Mouse (Mus musculus): ENCODE results near the gene Tmem14c. TPM values are rescaled to one million over a fixed set of nuclear protein-coding genes. Genes with fewer than 3 reads are reported as not detected.
"Not testable (repeated sequence)": the region's sequence is repeated elsewhere in the genome, so short reads cannot be mapped to it uniquely, and the experiment has no call there.

The Tmem14c gene
- polyA plus RNA-seq, 1 experiment from 2014 or later: 137 TPM

GRCm38 (mm10) chr13:40987608-40988303, 28.3 kb upstream of the Tmem14c start:
- not testable (repeated sequence) for H3K4me2 ChIP-seq; H3K9me3 ChIP-seq; H3K27me3 ChIP-seq; H3K27ac ChIP-seq; H3K4me3 ChIP-seq; ATAC-seq (ENCODE audit: low FRiP score); H3K36me3 ChIP-seq; H3K4me1 ChIP-seq (replicated peaks); H3K9ac ChIP-seq
- 70% methylated on average over 4 of the region's 4 CpGs for WGBS

- Histone ChIP-seq H3K27ac (no peak overlapping the region), H3K36me3 (no peaks in the 10 kb centered on the region), H3K4me3 (no peak overlapping the region), H3K9ac (no peak overlapping the region), H3K9me3 (no peaks in the 10 kb centered on the region), H3K4me2 (no peak overlapping the region), H3K4me1 (replicated peaks) (no peaks in the 10 kb centered on the region), H3K27me3 (no peaks in the 10 kb centered on the region)
- no peak for ATAC-seq (ENCODE audit: low FRiP score)
- 79% methylated on average over 2 of the region's 2 CpGs for WGBS
Measured at GRCm38 (mm10) chr13:40988418-40988817, 27.7 kb upstream of the Tmem14c start.

GRCm38 (mm10) chr13:40994487-40995263, 21.4 kb upstream of the Tmem14c start:
- H3K4me2 ChIP-seq: no peak overlapping the region
- ATAC-seq (ENCODE audit: low FRiP score): no peak
- H3K9ac ChIP-seq: peak overlapping the region; percentile 6; the same call in 1 of the 2 replicates
- WGBS: 20% methylated on average over 8 of the region's 8 CpGs
- peaks cover under 1% of the 10 kb centered on the region for H3K4me1 ChIP-seq (replicated peaks)
- H3K27me3 ChIP-seq: no peaks in the 10 kb centered on the region
- no peak overlapping the region for H3K27ac ChIP-seq
- H3K36me3 ChIP-seq: no peaks in the 10 kb centered on the region
- H3K4me3 ChIP-seq: no peak overlapping the region
- no peaks in the 10 kb centered on the region for H3K9me3 ChIP-seq

GRCm38 (mm10) chr13:40998537-40998936, 17.6 kb upstream of the Tmem14c start:
- ATAC-seq (ENCODE audit: low FRiP score); H3K4me2 ChIP-seq; H3K36me3 ChIP-seq; H3K4me3 ChIP-seq; H3K9ac ChIP-seq; H3K9me3 ChIP-seq; H3K27me3 ChIP-seq; H3K27ac ChIP-seq: not testable (repeated sequence)
- H3K4me1 ChIP-seq (replicated peaks): peaks cover 23% of the 10 kb centered on the region
- 90% methylated on average over 5 of the region's 5 CpGs for WGBS

DNA sequence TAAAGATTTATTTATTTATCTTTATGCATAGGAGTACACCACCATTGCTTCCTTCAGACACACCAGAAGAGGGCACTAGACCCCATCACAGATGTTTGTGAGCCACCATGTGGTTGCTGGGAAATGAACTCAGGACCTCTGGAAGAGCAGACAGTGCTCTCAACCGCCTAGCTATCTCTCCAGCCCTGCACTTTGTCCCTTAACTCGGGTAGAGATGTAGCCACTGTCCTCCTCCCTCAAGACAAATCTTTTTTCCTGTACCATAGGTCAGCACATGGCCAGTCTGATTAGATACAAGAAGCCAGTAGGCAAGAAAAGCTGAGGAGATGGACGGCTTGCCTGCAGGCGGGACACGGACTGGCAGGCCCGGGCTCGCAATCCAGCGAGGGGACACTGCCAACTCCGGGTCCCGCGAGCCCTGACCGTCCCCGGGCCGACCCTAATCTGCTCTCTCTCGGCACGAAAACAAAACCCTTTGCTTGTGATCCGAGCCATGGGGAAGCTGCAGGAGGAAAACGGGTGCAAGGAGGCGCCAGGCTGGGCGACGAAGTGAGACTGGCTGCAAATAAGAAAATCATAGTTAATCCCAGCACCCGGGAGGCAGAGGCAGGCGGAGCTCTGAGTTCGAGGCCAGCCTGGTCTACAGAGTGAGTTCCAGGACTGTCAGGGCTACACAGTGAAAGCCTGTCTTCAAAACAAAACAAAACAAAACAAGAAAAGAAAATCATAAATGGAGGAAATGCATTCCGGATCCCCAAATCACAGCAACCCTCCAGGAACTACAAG, 15.8 kb upstream of the Tmem14c start:
- H3K9ac ChIP-seq: peak overlapping the region; percentile 90
- H3K9me3 ChIP-seq: no peaks in the 10 kb centered on the region
- H3K36me3 ChIP-seq: peaks cover 10% of the 10 kb centered on the region
- H3K27me3 ChIP-seq: no peaks in the 10 kb centered on the region
- WGBS: under 1% methylated on average over 25 of the region's 25 CpGs
- H3K4me1 ChIP-seq (replicated peaks): peaks cover 23% of the 10 kb centered on the region
- H3K27ac ChIP-seq: peak overlapping the region; percentile 96
- H3K4me3 ChIP-seq: peak overlapping the region; percentile 91
- H3K4me2 ChIP-seq: peak overlapping the region; percentile 87
- peak; percentile 63 for ATAC-seq (ENCODE audit: low FRiP score)

DNA sequence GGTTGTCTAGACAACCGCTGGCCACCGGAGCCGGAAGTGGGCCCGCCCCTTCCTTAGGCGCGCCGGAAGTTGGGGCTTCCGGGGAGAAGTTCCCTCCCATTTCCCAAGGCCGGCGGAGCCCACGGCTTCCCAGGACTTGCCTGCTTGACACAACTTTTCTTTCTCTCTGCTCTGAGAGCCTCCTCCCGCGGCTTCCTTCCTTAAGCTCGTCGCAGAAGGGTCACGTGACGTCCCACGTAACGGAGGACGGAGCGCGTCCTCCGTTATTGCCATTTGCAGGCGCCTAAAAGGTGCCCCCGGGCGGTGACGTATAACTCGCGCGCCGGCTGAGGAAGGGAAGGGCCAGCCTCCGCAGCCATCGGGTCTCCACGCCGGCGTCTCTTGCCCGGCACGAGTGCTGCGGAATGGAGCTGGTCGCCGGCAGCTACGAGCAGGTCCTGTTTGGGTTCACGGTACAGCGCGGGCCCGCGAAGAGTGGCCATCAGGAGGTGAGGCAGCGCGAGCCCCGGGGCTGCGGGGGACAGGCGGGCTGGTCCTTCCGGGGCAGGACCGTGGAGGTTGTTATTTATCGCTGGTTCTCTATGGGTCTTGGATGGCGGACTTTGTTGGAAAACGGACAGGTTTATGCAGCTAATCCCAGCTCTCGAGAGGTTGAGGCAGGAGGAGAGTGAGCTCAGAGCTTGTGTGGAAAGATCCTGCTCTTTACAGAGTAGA, 15.0 kb upstream of the Tmem14c start, which contains the start of gene Pak1ip1:
Pak1ip1 (plus strand) TSS at position 98 of the 714 bp plus-strand sequence.
- under 1% methylated on average over 58 of the region's 58 CpGs for WGBS
- peak; percentile 97 for ATAC-seq (ENCODE audit: low FRiP score)
- peak within 1 kb of the TSS; percentile 91 for H3K4me3 ChIP-seq
- H3K36me3 ChIP-seq: peaks cover 18% of the 10 kb centered on the region
- peak within 1 kb of the TSS; percentile 90 for H3K9ac ChIP-seq
- H3K4me1 ChIP-seq (replicated peaks): peaks cover 23% of the 10 kb centered on the region
- no peaks in the 10 kb centered on the region for H3K9me3 ChIP-seq
- H3K4me2 ChIP-seq: peak within 1 kb of the TSS; percentile 89
- no peaks in the 10 kb centered on the region for H3K27me3 ChIP-seq
- H3K27ac ChIP-seq: peak within 1 kb of the TSS; percentile 96

GRCm38 (mm10) chr13:41002001-41002400, 14.1 kb upstream of the Tmem14c start:
- no peak for ATAC-seq (ENCODE audit: low FRiP score)
- Histone ChIP-seq H3K9ac (no peak overlapping the region), H3K4me1 (replicated peaks) (peaks cover 23% of the 10 kb centered on the region), H3K4me2 (peak overlapping the region; percentile 89), H3K9me3 (no peaks in the 10 kb centered on the region), H3K27me3 (no peaks in the 10 kb centered on the region), H3K27ac (no peak overlapping the region), H3K4me3 (peak overlapping the region; percentile 91), H3K36me3 (peaks cover 25% of the 10 kb centered on the region)
- 88% methylated on average over 5 of the region's 5 CpGs for WGBS

GRCm38 (mm10) chr13:41006244-41006643, 9.8 kb upstream of the Tmem14c start:
- ATAC-seq (ENCODE audit: low FRiP score): no peak
- no peak overlapping the region for H3K27ac ChIP-seq
- H3K9me3 ChIP-seq: no peaks in the 10 kb centered on the region
- 94% methylated on average over 4 of the region's 4 CpGs for WGBS
- H3K9ac ChIP-seq: no peak overlapping the region
- H3K4me3 ChIP-seq: no peak overlapping the region
- no peaks in the 10 kb centered on the region for H3K27me3 ChIP-seq
- H3K36me3 ChIP-seq: peaks cover 66% of the 10 kb centered on the region
- H3K4me2 ChIP-seq: no peak overlapping the region
- peaks cover 15% of the 10 kb centered on the region for H3K4me1 ChIP-seq (replicated peaks)

GRCm38 (mm10) chr13:41008271-41008670, 7.8 kb upstream of the Tmem14c start:
- H3K27ac ChIP-seq: no peak overlapping the region
- WGBS: 93% methylated on average over 10 of the region's 10 CpGs
- no peak overlapping the region for H3K4me3 ChIP-seq
- no peaks in the 10 kb centered on the region for H3K9me3 ChIP-seq
- peaks cover 87% of the 10 kb centered on the region for H3K36me3 ChIP-seq
- no peaks in the 10 kb centered on the region for H3K27me3 ChIP-seq
- no peak for ATAC-seq (ENCODE audit: low FRiP score)
- 0 out of 2 replicates have a peak, but pooled peaks cover 3% of the 10 kb centered on the region for H3K4me1 ChIP-seq (replicated peaks)
- no peak overlapping the region for H3K4me2 ChIP-seq
- no peak overlapping the region for H3K9ac ChIP-seq

GRCm38 (mm10) chr13:41008946-41009345, 7.1 kb upstream of the Tmem14c start:
- H3K4me1 ChIP-seq (replicated peaks): no peaks in the 10 kb centered on the region
- H3K4me3 ChIP-seq: no peak overlapping the region
- no peaks in the 10 kb centered on the region for H3K9me3 ChIP-seq
- H3K36me3 ChIP-seq: peaks cover 91% of the 10 kb centered on the region
- WGBS: 83% methylated on average over 8 of the region's 8 CpGs
- H3K9ac ChIP-seq: no peak overlapping the region
- ATAC-seq (ENCODE audit: low FRiP score): no peak
- no peaks in the 10 kb centered on the region for H3K27me3 ChIP-seq
- H3K27ac ChIP-seq: no peak overlapping the region
- H3K4me2 ChIP-seq: no peak overlapping the region

DNA sequence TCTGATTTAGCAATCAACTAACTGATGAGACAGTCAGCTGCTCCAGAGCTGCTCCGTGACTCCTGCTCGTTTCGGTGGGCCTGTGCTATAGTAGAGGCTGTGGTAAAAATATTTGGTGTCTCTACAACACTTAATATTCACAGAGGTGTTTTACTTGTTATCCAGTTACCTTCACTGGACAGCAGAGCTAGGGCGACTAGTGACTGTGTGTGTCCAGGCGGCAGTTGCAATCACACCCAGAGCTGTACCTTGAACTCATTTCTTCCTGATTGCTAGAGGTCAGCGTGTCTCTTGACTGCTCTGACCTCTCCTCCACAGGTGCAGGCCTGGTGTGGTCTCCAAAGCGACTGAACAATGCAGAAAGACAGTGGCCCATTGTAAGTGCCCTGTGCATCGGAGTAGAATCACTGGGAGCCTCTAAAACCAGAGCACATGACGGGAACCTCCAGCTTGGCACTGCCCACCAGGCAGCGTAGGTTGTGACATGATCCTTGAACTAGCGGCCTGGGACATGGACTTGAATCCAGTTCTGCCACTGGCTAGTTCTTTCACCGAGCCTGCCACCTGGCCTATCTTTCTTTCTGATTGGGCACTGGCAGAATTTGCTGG, 809 bp downstream of the Tmem14c start:
- peak; percentile 29; the same call in 1 of the 2 replicates for ATAC-seq (ENCODE audit: low FRiP score)
- WGBS: 30% methylated on average over 12 of the region's 12 CpGs
- peaks cover 56% of the 10 kb centered on the region for H3K36me3 ChIP-seq

More for the DNA sequence above, 809 bp downstream of the Tmem14c start:
- H3K4me1 ChIP-seq (replicated peaks): peaks cover 22% of the 10 kb centered on the region
- H3K4me2 ChIP-seq: peak overlapping the region; percentile 63
- H3K9me3 ChIP-seq: no peaks in the 10 kb centered on the region
- peak overlapping the region; percentile 85 for H3K27ac ChIP-seq
- peak overlapping the region; percentile 74 for H3K9ac ChIP-seq
- no peaks in the 10 kb centered on the region for H3K27me3 ChIP-seq
- peak overlapping the region; percentile 55 for H3K4me3 ChIP-seq

Data from hindbrain, embryonic 13.5 days (tissue).